Mouse (Mus musculus): ENCODE results near the gene Cd48.

DNA sequence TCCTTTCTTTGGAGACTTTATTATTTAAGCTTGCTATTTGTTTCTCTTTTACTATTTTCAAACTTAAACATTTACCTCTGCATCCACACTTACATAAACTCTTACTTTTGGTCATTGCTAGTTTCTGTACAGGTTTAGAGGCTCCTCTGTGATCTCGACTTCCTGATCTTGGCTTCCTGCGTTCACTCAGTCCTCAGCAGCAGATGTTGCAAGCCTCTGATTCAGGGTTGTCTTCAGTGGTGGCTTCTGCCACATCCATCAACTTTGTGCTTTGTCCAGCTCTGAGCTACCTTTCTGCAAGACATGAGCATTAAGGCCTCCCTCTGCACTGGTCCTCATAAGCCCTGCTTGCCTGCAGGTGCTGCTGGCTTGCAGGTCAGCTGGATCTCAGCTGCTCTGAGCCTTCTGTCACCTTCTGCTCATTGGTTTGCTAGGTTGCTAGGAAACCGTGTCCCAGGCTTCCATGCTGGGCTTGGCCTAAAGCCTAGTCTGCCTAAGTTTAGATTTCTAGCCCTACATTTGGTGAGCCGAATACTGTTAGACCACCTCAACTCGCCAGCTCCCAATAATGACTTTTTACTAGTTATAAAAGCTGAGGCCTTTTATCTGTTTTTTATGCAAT is 8.8 kb upstream of the Cd48 start:
- no peak for TF ChIP-seq POLR2A (IDR thresholded peaks at IDR 0.05; ENCODE audit: borderline replicate concordance, insufficient read depth, low read length)
- TF ChIP-seq CTCF (IDR thresholded peaks at IDR 0.05; ENCODE audit: borderline replicate concordance, insufficient read depth, low read depth, low read length) = no peak

Data from cerebellum, adult 2 months (tissue).